Mouse (Mus musculus): ENCODE measurements around the gene Caprin1. TPM values are rescaled to one million over a fixed set of nuclear protein-coding genes. Genes with fewer than 3 reads are reported as not detected.
A peak's percentile ranks its signal among the peaks of the same experiment; 100 is the strongest.

Caprin1 gene
- polyA plus RNA-seq, 1 experiment from 2014 or later = 252 TPM

- Histone ChIP-seq H3K9ac (no peak overlapping the region), H3K36me3 (peaks cover 22% of the 10 kb centered on the region), H3K9me3 (no peaks in the 10 kb centered on the region), H3K4me3 (replicated peaks) (no peak overlapping the region), H3K27me3 (replicated peaks) (no peaks in the 10 kb centered on the region), H3K27ac (no peak overlapping the region), H3K4me2 (no peak overlapping the region), H3K4me1 (no peaks in the 10 kb centered on the region)
- ATAC-seq (ENCODE audit: insufficient read depth, low FRiP score, low read depth) = peak; percentile 41
- WGBS = 59% methylated on average over 8 of the region's 8 CpGs
Observed at GRCm38 (mm10) chr2:103718594-103719291, 78.7 kb downstream of the Caprin1 start.

- H3K4me3 ChIP-seq (replicated peaks) = no peak overlapping the region
- H3K9ac ChIP-seq = no peak overlapping the region
- no peak overlapping the region for H3K4me2 ChIP-seq
- no peaks in the 10 kb centered on the region for H3K4me1 ChIP-seq
- H3K36me3 ChIP-seq = 0 out of 2 replicates have a peak, but pooled peaks cover 4% of the 10 kb centered on the region
- no peak overlapping the region for H3K27ac ChIP-seq
- no peak for ATAC-seq (ENCODE audit: insufficient read depth, low FRiP score, low read depth)
- H3K9me3 ChIP-seq = no peaks in the 10 kb centered on the region
- H3K27me3 ChIP-seq (replicated peaks) = no peaks in the 10 kb centered on the region
- WGBS = 62% methylated on average over 4 of the region's 4 CpGs
Observed at GRCm38 (mm10) chr2:103714412-103714811, 83.0 kb downstream of the Caprin1 start.

GRCm38 (mm10) chr2:103713831-103714230, 83.6 kb downstream of the Caprin1 start:
- 0 out of 2 replicates have a peak, but pooled peaks have one; percentile 21 for ATAC-seq (ENCODE audit: insufficient read depth, low FRiP score, low read depth)
- 73% methylated on average over 7 of the region's 7 CpGs for WGBS

More at GRCm38 (mm10) chr2:103713831-103714230, 83.6 kb downstream of the Caprin1 start:
- Histone ChIP-seq H3K27ac (no peak overlapping the region), H3K4me3 (replicated peaks) (no peak overlapping the region), H3K4me1 (no peaks in the 10 kb centered on the region), H3K27me3 (replicated peaks) (no peaks in the 10 kb centered on the region), H3K36me3 (0 out of 2 replicates have a peak, but pooled peaks cover 4% of the 10 kb centered on the region), H3K9me3 (no peaks in the 10 kb centered on the region), H3K4me2 (no peak overlapping the region), H3K9ac (no peak overlapping the region)

Small RNAs within 50 kb of the gene (microRNA-seq; reads per million reads assigned to microRNA genes)
- gene Gm22757 = not detected
- not detected for gene Gm22761

Other genes starting within 250 kb of the Caprin1 start
- gene Abtb2, start 231.3 kb downstream of the Caprin1 start, polyA plus RNA-seq (2015; fragmentation: Nextera tagmentation; extraction: Ambion mirVana) = 4.5 and 5.3 TPM in 2 replicates
- 25.0 and 27.6 TPM in 2 replicates for gene Nat10, start 36.4 kb downstream of the Caprin1 start, polyA plus RNA-seq (2015; fragmentation: Nextera tagmentation; extraction: Ambion mirVana)
- 19.5 and 27.1 TPM in 2 replicates for gene Lmo2, start 160.3 kb upstream of the Caprin1 start, polyA plus RNA-seq (2015; fragmentation: Nextera tagmentation; extraction: Ambion mirVana)
- 55.4 and 56.0 TPM in 2 replicates for gene Fbxo3, start 230.1 kb upstream of the Caprin1 start, polyA plus RNA-seq (2015; fragmentation: Nextera tagmentation; extraction: Ambion mirVana)
- gene 4931422A03Rik, start 230.7 kb upstream of the Caprin1 start, polyA plus RNA-seq (2015; fragmentation: Nextera tagmentation; extraction: Ambion mirVana) = 2.4 and 3.1 TPM in 2 replicates

All from stomach, embryonic 15.5 days (tissue).